Comparison of ENCODE assay signal across 10 mouse cellular contexts in genomic region chr2:172399901-172400300, GRCm38 (mm10). TPM values are rescaled to one million over a fixed set of nuclear protein-coding genes. Genes with fewer than 3 reads are reported as not detected.
DNase-seq lines count a peak whose midpoint lies in the region; ATAC-seq and TF ChIP-seq lines count a peak whose summit lies in the region.
"Had no signal": no experiment of that assay in that cellular context is flagged by ENCODE, and none has a peak within 500 bp of the region (broad histone marks: within the 10 kb centered on the region; RNA-seq: fewer than 3 reads in every experiment).

No protein-coding gene starts in this region.

- 34% methylated on average over 9 of the region's 9 CpGs for WGBS in liver, embryonic 16.5 days (ENCODE audit: insufficient replicate concordance)
- WGBS in thymus, adult 2 months: 20% methylated on average over 9 of the region's 9 CpGs

- H3K4me2 ChIP-seq in liver, embryonic 16.5 days (ENCODE audit: low read depth, low read length): no peak overlapping the region
- H3K4me2 ChIP-seq: limb, embryonic 15.5 days; stomach, embryonic 15.5 days had no signal

- no peak overlapping the region for H3K4me3 ChIP-seq in bone marrow macrophage, adult 2 months (ENCODE audit: insufficient read depth, low read length)
- H3K4me3 ChIP-seq in liver, embryonic 16.5 days (ENCODE audit: low read depth, low read length): no peak overlapping the region
- no peak overlapping the region for H3K4me3 ChIP-seq in thymus, adult 2 months (ENCODE audit: control insufficient read depth, insufficient read depth, low read length)
- H3K4me3 ChIP-seq: heart, adult 2 months; limb, embryonic 15.5 days; stomach, embryonic 15.5 days had no signal

- ATAC-seq in liver, embryonic 16.5 days (ENCODE audit: low read depth): peak; percentile 30

- peak overlapping the region; percentile 65 for H3K27ac ChIP-seq in bone marrow macrophage, adult 2 months (ENCODE audit: insufficient read depth, low read depth, low read length)
- H3K27ac ChIP-seq in liver, embryonic 16.5 days (ENCODE audit: low read length): no peak overlapping the region
- no peak overlapping the region for H3K27ac ChIP-seq in thymus, adult 2 months (ENCODE audit: control insufficient read depth, insufficient read depth, low read length)
- H3K27ac ChIP-seq: heart, adult 2 months; limb, embryonic 15.5 days; stomach, embryonic 15.5 days had no signal

- no peaks in the 10 kb centered on the region for H3K27me3 ChIP-seq in liver, embryonic 16.5 days (ENCODE audit: control insufficient read depth, insufficient read depth, low read depth, low read length)
- no peaks in the 10 kb centered on the region for H3K27me3 ChIP-seq in thymus, adult 2 months (ENCODE audit: control insufficient read depth, insufficient read depth, low read length)
- H3K27me3 ChIP-seq: limb, embryonic 15.5 days; stomach, embryonic 15.5 days had no signal

- peaks cover 70% of the 10 kb centered on the region for H3K4me1 ChIP-seq in bone marrow macrophage, adult 2 months (ENCODE audit: control insufficient read depth, insufficient read depth, low read length)
- H3K4me1 ChIP-seq in liver, embryonic 16.5 days (ENCODE audit: control insufficient read depth, low read depth, low read length): peaks cover 3% of the 10 kb centered on the region; the same call in 1 of the 2 replicates
- H3K4me1 ChIP-seq in thymus, adult 2 months (replicated peaks; ENCODE audit: control insufficient read depth, insufficient read depth, low read length): peaks cover 51% of the 10 kb centered on the region
- H3K4me1 ChIP-seq: limb, embryonic 15.5 days; stomach, embryonic 15.5 days had no signal

- DNase-seq in lung, postnatal 25 days (ENCODE audit: low spot score): peak; percentile 62
- no peak for DNase-seq in lung, postnatal 10 days
- DNase-seq in thymus, adult 2 months: peak; percentile 47
- no peak for DNase-seq in cerebellum, adult 9-10 months
- no peak for DNase-seq in left cerebral cortex, adult 9 months (ENCODE audit: low spot score in 2 of 2)

- no peaks in the 10 kb centered on the region for H3K36me3 ChIP-seq in liver, embryonic 16.5 days (ENCODE audit: control insufficient read depth, insufficient read depth)
- no peaks in the 10 kb centered on the region for H3K36me3 ChIP-seq in thymus, adult 2 months (ENCODE audit: control insufficient read depth, insufficient read depth, low read length)
- H3K36me3 ChIP-seq: limb, embryonic 15.5 days; stomach, embryonic 15.5 days had no signal

- H3K9me3 ChIP-seq in liver, embryonic 16.5 days (replicated peaks; ENCODE audit: control insufficient read depth, low read length): no peaks in the 10 kb centered on the region
- H3K9me3 ChIP-seq: limb, embryonic 15.5 days; stomach, embryonic 15.5 days had no signal

- no peak for TF ChIP-seq POLR2A in bone marrow macrophage, adult 2 months (IDR thresholded peaks at IDR 0.05; ENCODE audit: borderline replicate concordance, low read depth, low read length)
- TF ChIP-seq POLR2A in thymus, adult 2 months (IDR thresholded peaks at IDR 0.05; ENCODE audit: control insufficient read depth, extremely low read depth, insufficient read depth, low read length, poor library complexity): no peak

- no peak for TF ChIP-seq CTCF in bone marrow macrophage, adult 2 months (IDR thresholded peaks at IDR 0.05; ENCODE audit: low read depth, low read length)
- no peak for TF ChIP-seq CTCF in thymus, adult 2 months (IDR thresholded peaks at IDR 0.05; ENCODE audit: borderline replicate concordance, control insufficient read depth, extremely low read depth, insufficient read depth, low read length, poor library complexity)

- H3K9ac ChIP-seq in liver, embryonic 16.5 days (ENCODE audit: low read depth, low read length): no peak overlapping the region
- H3K9ac ChIP-seq: limb, embryonic 15.5 days; stomach, embryonic 15.5 days had no signal

RNA-seq across cellular contexts. Expression of gene Cass4, which starts 6.3 kb away (rescaled TPM):
- polyA plus RNA-seq in bone marrow macrophage, adult 2 months (2012; ENCODE audit: insufficient read depth, insufficient read length, missing spikeins): 1.8 and 2.2 TPM in 2 replicates
- 0.56 and 0.77 TPM in 2 replicates for polyA plus RNA-seq in liver, embryonic 16.5 days (2015; fragmentation: Nextera tagmentation; extraction: Ambion mirVana)
- polyA plus RNA-seq in thymus, adult 2 months (2012; rRNA removed): 2.2 and 2.8 TPM in 2 replicates

RNA-seq across cellular contexts. Expression of gene Cstf1, which starts 29.4 kb away (rescaled TPM):
- 16.2 and 16.8 TPM in 2 replicates for polyA plus RNA-seq in bone marrow macrophage, adult 2 months (2012; ENCODE audit: insufficient read depth, insufficient read length, missing spikeins)
- 18.8 and 19.6 TPM in 2 replicates for polyA plus RNA-seq in liver, embryonic 16.5 days (2015; fragmentation: Nextera tagmentation; extraction: Ambion mirVana)
- polyA plus RNA-seq in thymus, adult 2 months (2012; rRNA removed): 79.1 and 97.7 TPM in 2 replicates

RNA-seq across cellular contexts. Expression of gene Aurka, which starts 29.6 kb away (rescaled TPM):
- 22.3 and 24.7 TPM in 2 replicates for polyA plus RNA-seq in bone marrow macrophage, adult 2 months (2012; ENCODE audit: insufficient read depth, insufficient read length, missing spikeins)
- 118 and 130 TPM in 2 replicates for polyA plus RNA-seq in liver, embryonic 16.5 days (2015; fragmentation: Nextera tagmentation; extraction: Ambion mirVana)
- 47.7 and 52.1 TPM in 2 replicates for polyA plus RNA-seq in thymus, adult 2 months (2012; rRNA removed)

RNA-seq across cellular contexts. Expression of gene Rtf2, which starts 40.5 kb away (rescaled TPM):
- 111 TPM in 2 replicates for polyA plus RNA-seq in bone marrow macrophage, adult 2 months (2012; ENCODE audit: insufficient read depth, insufficient read length, missing spikeins)
- 41.3 and 42.1 TPM in 2 replicates for polyA plus RNA-seq in liver, embryonic 16.5 days (2015; fragmentation: Nextera tagmentation; extraction: Ambion mirVana)
- polyA plus RNA-seq in thymus, adult 2 months (2012; rRNA removed): 79.6 and 86.7 TPM in 2 replicates

RNA-seq across cellular contexts. Expression of gene Fam210b, which starts 54.5 kb away (rescaled TPM):
- 10.3 and 10.7 TPM in 2 replicates for polyA plus RNA-seq in bone marrow macrophage, adult 2 months (2012; ENCODE audit: insufficient read depth, insufficient read length, missing spikeins)
- polyA plus RNA-seq in liver, embryonic 16.5 days (2015; fragmentation: Nextera tagmentation; extraction: Ambion mirVana): 136 and 144 TPM in 2 replicates
- 6.0 and 6.9 TPM in 2 replicates for polyA plus RNA-seq in thymus, adult 2 months (2012; rRNA removed)

Comparison
In these comparisons a context has a peak if more than half of its experiments do, and no peak if none do; other contexts are left out.
1. DNase-seq: peak in lung, postnatal 25 days (single experiment) and thymus, adult 2 months (single experiment); none in lung, postnatal 10 days (single experiment), cerebellum, adult 9-10 months (single experiment) and left cerebral cortex, adult 9 months (0 of 2).